Mouse (Mus musculus) 416B (cell line): ENCODE results near the gene Cfap157.

Source experiments
- DNase-seq: peaks from one replicate; pipeline ENCODE4 v3.0.0; 2011; ENCODE audit warnings: low read depth

Gene Cfap157

DNA sequence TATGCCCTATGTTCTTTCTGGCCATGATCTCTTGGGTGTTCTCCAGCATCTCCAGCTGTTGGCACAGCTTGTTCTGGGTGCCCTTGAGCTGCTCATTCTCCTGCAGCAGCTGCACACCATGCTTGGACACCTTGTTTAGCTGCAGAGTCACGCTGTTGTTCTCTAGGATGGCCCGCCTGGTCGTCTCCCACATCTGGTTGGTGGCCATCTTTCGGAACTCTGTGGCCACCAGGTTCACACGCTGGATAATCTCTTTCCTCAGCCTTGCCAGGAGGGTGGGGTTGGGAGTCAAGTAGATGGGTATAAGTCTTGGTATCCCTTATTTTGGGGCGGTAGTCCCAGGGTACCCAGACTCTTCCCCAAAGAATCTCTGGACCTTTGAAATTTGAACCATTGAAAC, 4.5 kb downstream of the Cfap157 start:
- DNase-seq: no peak

- peak; percentile 50 for DNase-seq
Observed at GRCm38 (mm10) chr2:32779131-32779530, 5.1 kb downstream of the Cfap157 start.

- no peak for DNase-seq
Observed at GRCm38 (mm10) chr2:32778081-32778480, 6.1 kb downstream of the Cfap157 start.

DNA sequence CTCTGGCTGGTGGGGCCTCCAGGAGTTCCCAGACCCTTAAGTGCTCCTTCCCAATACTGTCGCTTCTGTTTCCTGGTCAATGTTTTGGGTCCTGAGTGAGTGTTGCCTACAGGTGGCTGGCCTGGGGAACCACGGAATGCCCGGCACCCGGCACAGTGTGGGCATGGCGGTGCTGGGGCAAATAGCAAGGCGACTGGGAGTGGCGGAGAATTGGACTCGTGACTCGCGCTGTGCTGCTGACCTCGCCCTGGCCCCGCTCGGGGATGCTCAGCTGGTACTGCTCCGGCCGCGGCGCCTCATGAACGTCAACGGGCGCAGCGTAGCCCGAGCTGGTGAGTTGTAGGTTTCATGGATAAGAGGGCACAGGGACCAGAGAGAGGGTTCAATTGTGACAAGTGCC, 8.0 kb downstream of the Cfap157 start:
- no peak for DNase-seq

DNA sequence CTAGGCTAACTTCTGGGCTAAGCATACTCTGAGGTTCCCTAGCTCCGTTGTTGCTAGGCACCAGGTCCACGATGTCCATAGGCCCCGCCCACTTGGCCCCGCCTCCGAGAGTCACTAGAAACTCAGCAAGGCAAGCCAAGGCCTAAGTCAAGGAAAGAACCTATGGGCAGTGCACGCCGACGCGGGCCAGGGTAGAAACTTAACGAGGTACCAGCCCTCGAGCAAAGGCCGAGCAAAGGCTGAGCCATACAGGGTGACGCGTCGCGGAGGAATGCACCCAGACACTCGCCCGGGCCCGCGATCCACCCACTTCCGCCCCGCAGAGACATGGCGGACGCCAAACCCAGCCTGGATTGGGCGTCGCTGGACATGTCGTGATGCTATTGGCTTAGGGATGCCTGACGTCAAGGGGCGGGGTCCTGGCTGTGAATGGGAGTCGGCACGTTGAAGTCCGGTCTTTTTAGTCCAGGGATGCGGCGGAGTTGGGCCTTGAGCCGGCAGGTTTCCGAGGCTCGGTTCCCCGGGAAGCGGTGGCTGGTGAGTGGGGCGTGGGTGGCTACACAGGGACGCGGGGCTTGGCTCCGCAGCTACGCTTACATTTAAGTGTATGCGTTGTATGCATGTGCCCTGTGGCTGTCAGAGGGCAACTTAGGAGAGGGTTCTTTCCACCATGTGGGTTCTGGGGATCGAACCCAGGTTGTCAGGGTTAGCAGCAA, 8.7 kb downstream of the Cfap157 start, which contains the start of the genes Ttc16 and Ptrh1:
Gene Ttc16 (minus strand): TSS at position 275 of the 716 bp plus-strand sequence.
Gene Ptrh1 (plus strand): TSS at position 428 of the 716 bp plus-strand sequence.
- DNase-seq: peak; percentile 98

GRCm38 (mm10) chr2:32772626-32773279, 11.5 kb downstream of the Cfap157 start:
- no peak for DNase-seq

DNA sequence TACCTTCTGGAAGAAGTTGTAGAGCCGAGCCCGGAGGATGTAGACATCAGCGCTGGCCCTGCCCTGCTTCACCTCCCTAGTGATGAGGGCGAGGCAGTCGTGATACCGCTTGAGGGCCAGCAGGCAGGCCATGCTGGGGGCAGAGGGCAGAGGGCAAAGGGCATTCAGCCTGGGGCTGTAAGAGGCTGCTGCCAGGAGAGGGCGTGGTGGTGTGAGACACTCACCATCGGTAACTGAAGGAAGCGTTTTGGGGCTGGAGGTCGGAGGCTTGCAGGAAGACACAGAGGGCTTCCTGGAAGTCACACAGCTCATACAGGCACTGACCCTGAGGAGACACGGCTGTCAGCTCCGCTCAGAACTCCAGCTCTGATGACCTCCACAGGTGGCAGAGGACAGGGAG, 12.3 kb downstream of the Cfap157 start:
- DNase-seq: peak; percentile 37

DNA sequence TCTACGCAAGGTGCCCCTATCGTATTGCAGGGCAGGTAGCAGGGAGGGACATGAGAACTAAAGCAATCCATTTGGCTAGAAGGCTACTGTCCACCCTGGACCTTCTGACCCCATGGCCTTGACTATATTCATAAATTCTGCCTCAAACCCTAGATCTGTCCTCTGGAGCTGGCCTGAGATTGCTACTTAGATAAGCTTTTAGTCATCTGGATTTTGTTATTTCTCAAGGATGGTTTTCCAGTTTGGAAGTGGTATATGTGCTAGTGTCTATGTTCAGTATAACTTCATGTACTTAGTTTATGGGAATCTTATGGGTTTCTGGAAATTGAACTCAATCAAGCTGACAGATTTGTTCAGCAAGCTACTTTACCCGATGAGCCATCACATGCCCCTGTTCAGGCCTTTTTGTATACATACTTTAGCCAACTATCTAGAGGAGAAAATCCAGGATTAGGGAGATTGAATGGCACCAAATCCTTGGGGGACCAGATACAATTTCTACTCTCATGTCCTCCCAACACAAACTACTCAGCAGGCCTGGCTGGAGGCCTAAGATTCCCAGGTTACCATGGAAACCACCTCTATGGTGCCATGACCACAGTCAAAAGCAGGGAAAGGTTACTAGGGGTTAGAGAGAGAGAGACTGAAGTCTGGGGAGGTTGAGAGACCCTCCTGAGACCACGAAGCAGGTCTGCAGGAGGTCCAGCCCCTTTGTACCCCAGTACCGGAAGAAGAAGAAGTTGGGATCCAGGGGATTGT, 14.7 kb downstream of the Cfap157 start:
- DNase-seq: no peak

DNA sequence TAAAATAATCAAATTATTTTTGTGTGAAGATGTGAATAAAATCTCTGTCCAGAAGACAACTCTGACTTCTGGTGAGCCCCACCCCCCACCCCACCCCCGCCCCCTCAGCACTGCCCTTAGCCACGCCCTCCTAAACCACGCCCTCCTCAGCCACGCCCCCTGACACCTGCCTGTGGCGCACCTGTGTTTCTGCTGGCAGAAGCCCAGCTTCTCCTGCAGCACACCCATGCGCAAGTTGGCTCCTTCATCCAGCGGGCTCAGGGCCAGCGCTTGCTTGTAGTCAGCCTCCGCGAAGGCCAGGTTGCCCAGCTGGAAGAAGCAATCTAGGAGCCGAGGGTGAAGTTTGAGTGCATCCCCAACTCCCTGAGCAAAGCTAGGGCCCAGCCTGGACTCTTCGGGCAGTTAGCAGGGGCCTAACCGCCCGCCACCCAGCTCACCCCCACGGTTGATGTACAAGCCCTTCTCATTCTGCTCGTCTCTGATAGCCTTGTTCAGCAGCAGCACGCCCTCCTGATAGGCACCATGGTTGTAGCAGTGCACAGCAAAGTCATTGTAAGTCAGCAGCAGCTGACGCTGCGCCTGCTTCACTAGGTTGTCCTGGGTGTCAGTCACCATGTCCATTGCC, 15.5 kb downstream of the Cfap157 start:
- no peak for DNase-seq

DNA sequence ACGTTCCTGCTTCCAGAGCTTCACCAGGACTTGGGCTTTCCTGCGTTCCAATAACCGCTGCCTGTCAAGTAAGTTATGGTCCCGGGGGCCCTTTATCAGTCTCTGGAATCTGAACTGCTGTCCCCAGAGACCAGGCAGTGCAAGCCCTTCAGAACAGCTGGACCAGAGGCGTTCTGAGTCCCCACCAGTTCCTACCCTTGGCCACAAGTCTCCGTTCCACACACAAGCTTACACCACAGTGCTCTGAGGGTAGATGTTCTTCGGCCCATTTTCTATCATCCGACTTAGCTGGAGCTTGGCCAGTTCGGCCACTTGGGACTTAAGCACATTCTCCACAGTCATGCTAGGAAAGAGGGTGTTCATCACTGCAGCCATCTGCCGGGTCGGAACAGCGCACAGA, 17.0 kb downstream of the Cfap157 start:
- no peak for DNase-seq

GRCm38 (mm10) chr2:32763353-32763752, 20.9 kb downstream of the Cfap157 start:
- DNase-seq: peak; percentile 19

DNA sequence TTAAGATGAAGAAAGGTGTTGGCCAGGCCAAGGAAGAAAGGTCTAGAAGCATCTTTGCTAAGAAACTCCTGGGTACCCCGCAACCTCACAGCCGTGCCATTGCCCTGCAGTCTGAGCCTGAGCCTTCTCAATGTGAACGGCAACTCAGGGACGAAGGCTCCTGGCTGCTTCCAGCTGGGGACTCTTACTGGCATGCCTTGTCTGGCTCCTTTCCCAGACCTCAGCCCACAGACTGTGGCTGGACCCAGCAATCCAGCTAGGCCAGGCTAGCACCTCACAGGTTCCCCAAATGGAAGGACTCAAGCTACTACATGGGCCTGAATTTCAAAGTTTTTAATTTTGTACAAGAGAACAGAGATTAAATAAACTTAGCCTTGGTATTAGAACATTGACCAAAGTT, 22.4 kb downstream of the Cfap157 start:
- DNase-seq: no peak

- no peak for DNase-seq
Observed at GRCm38 (mm10) chr2:32761361-32761760, 22.9 kb downstream of the Cfap157 start.

GRCm38 (mm10) chr2:32759001-32759400, 25.2 kb downstream of the Cfap157 start:
- DNase-seq: no peak

DNA sequence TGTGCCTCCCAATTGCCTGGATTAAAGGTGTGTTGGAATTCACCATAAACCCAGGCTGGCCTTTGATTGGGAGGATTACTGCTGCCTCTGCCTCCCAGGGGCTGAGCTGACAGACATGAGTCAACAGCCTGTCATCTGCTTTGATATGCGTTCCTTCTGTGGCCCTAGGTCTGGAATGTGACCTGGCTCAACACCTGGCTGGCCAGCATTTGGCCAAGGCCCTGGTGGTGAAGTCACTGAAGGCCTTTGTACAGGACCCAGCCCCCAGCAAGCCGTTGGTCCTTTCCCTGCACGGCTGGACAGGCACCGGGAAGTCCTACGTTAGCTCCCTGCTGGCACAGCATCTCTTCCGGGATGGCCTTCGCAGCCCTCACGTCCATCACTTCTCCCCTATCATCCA, 25.7 kb downstream of the Cfap157 start:
- no peak for DNase-seq

- DNase-seq: peak; percentile 98
Observed at GRCm38 (mm10) chr2:32757056-32757845, 27.0 kb downstream of the Cfap157 start, which contains the start of gene Tor2a. Gene Tor2a (plus strand): TSS chr2:32757234.

DNA sequence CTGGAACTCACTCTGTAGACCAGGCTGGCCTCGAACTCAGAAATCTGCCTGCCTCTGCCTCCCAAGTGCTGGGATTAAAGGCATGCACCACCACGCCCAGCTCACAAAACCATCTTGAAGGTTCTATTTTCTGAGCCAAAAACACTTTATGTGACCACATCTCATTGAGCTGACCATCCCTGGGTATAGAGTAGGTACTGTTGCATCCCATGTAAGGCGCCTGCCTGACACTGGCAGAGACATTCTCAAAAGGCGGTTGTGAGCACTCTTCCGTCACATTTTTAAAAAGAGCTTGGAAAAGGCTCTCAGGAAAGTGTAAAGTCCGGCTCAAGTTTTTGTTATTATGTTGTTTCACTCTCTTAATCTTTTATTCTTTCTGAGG, 27.6 kb downstream of the Cfap157 start:
- no peak for DNase-seq

- DNase-seq: peak; percentile 40
Observed at GRCm38 (mm10) chr2:32752181-32752580, 32.0 kb downstream of the Cfap157 start.

DNA sequence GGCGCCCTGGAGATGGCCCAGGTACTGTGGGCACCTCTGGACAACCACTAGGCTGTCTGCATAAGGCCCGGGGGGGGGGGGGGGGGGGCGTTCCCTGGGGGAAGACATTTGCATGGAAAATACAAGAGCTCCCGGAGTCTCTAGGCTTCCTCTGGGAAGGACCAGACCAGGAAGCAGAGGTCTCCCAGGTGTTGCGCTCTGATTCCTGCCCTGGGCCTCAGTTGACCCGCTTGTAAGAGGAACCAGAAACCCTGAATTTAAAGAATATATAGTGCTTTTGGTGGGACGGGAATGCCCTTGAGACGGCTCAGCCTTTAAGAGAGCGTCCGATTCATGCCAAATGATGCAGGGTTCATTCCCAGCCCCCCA, 32.6 kb downstream of the Cfap157 start:
- DNase-seq: no peak

DNA sequence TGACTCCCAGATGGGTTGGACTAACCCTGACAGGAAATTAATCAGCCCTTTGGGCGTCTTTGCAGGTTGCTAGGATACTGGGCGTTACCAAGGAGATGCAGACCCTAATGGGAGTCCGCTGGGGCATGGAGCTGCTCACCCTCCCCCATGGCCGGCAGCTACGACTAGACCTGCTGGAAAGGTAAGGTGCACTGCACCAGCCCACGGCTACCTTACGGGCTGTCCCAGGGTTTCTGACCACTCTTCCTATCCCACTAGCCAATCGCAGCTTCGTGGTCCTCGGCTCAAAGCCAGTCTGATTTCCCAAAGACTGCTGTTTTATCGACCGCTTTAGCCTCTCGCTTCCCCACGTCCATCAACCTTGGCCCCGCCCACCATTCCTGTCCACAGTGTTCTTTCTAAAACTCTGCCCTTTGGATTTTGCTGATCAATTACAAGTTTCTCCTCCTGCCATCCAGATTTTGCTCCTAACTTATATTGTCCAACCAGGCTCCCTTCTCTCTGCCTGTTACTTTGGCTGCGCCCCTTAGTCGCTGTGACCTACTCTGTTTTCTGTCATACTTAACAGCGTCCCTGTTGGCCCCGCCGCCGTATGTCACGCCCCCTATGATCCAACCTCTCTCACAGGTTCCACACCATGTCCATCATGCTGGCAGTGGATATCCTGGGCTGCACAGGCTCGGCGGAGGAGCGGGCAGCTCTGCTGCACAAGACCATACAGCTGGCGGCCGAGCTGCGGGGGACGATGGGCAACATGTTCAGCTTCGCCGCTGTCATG, 33.2 kb downstream of the Cfap157 start:
- DNase-seq: no peak

DNA sequence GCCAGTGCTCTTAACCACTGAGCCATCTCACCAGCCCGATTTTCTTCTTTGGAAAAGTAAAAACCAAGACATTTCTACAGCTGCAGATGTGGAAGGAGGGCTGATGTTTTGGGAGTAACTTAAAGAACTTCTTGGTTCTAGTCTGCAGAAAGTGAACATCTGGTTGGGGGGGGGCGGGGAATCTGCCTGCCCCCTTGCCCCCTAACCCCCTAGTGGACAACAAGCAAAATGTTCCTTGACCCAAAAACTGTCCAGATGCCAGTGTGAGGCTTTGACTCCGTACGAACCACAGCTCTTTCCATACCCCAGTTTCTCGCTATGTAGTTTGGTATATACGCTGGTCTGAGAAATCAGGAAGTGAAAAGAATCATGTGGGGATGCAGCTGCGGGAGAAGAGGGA, 34.0 kb downstream of the Cfap157 start:
- DNase-seq: no peak
